Mouse (Mus musculus) 416B (cell line): ENCODE measurements around the gene S100pbp.

Source experiments
- DNase-seq: peaks from one replicate; pipeline ENCODE4 v3.0.0; 2011; ENCODE audit warnings: low read depth

The S100pbp gene

GRCm38 (mm10) chr4:129189542-129190519, at the start of gene S100pbp, which contains the start of gene Yars:
S100pbp (minus strand) TSS chr4:129189727.
Yars (plus strand) TSS chr4:129189760.
- peak; percentile 99 for DNase-seq

DNA sequence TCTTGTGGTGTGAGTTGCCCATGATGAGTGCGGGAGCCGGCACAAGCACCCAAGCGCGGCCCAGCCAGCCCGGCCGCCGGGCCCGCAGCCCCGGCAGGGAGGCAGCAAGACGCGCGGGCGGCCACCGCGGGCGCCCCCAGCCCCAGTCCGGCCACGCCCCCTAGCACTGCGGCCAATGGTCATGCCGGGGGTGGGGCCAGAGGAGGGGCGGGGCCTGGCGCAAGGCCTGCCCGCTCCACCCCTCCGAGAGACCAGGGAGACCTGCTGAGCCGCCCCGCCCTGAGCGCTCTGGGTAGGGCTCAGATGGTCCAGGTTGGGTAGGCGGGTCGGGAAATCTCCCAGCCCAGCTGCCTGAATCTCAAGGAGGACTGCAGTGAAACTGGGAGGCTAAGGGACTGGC, 49.5 kb upstream of the S100pbp start:
- no peak for DNase-seq

- no peak for DNase-seq
Observed at GRCm38 (mm10) chr4:129238579-129239016, 49.1 kb upstream of the S100pbp start.

GRCm38 (mm10) chr4:129237843-129238441, 48.4 kb upstream of the S100pbp start:
- DNase-seq: no peak

- DNase-seq: no peak
Observed at GRCm38 (mm10) chr4:129236236-129236813, 46.8 kb upstream of the S100pbp start.

- DNase-seq: peak; percentile 61
Observed at GRCm38 (mm10) chr4:129235147-129235546, 45.6 kb upstream of the S100pbp start.

GRCm38 (mm10) chr4:129234488-129234887, 45.0 kb upstream of the S100pbp start:
- peak; percentile 98 for DNase-seq

GRCm38 (mm10) chr4:129232561-129233360, 43.2 kb upstream of the S100pbp start:
- no peak for DNase-seq

GRCm38 (mm10) chr4:129231594-129232450, 42.3 kb upstream of the S100pbp start:
- DNase-seq: peak; percentile 29

DNA sequence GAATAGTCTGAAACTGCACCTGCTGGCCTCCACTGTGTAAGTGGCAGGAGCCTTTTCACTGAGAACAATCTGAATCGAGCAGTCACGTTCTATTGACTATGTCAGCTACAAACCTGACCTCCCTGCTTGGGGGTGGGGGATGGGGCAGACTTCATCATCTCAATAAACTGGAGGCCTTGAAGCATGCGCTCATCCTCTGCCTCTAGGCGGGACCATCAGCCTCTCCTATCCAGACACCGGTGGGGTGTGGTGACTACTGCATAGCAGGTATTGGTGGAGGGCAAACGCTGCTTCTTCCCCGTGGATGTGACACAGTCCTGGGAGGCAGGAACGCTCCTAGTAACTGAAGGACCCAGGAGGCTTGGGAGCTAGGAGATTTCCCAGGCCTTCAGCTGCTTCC, 41.4 kb upstream of the S100pbp start:
- no peak for DNase-seq

GRCm38 (mm10) chr4:129227985-129228381, 38.5 kb upstream of the S100pbp start:
- DNase-seq: no peak

DNA sequence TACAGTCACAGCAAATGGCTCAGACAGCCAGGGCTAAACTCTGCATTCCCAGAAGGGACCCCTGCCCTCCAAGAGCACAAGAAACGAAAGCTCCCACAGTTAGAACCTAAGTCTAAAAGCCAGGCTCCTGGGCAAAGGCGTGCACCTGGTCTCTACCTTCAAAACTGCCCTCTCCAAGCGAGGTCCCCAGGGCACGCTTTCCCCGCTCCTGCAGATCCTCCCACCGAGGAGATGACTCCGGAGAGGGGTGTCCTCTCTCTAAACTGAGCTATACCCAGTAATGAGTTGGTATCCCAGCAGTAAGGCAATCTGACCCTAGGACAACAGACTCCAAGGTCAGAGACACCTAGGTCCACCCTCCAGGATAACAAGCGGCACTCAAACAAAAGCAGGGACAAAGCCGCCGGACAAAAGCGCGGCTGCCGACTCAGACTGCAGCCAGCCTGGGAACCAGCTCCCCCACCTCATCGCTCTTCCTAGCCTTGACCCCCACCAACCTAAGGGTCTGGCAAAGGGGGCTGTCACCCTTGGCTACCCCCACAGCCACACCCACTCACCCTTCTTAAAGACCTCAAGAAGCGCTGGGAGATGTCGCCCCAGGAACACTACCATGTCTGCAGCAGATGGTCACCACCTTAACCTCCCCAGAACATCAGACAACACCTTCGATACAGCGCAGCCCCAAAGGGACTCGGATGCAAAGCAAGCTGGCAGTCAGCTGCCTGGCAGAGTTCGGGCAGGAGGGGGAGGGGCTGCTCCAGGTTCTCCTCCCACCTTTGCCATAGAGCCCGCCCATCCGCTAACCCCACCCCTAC, 37.9 kb upstream of the S100pbp start:
- DNase-seq: no peak

DNA sequence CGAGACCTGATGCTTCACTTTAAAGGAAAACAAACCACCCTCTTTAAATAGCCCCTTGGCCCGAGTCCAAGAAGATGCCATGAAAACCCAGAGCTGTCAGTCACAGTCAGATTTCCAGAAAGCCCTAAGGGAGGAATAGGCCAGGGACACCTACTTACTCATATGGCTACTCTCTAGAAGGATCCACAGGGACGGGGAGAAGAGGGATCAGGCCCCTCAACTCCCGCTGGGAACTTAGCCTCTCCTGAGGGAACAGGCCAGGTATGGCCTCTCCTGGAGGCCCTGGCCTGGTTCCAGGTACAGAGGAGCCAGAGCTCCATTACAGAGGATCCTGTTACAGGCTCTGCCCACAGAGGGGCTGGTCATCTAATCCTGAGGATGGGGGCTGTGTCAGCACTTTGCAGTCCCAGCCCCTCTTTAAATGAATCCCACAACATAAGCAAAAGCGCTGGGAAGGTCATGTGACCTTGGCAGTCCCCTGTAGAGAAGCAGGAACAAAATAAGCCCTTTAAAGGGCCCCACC, 37.0 kb upstream of the S100pbp start:
- no peak for DNase-seq

DNA sequence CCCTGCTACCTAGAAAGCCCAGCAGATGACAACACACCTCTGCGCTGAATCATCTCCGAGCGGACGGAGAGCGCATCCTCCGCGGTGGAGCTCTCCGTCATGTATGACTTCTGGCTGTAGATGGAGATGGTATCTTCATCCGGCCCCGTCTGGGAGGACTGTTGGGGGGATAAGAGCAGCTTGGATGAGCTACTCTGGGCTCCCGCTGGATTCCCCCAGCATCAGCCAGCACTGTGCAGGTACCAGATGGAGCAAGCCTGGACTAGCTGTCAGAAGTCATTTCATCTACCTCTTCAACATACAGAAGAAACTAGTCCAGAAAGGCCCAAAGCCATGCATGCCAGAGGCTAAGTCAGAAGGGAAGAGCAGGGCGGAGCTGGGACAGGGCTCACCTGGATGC, 35.8 kb upstream of the S100pbp start:
- no peak for DNase-seq

DNA sequence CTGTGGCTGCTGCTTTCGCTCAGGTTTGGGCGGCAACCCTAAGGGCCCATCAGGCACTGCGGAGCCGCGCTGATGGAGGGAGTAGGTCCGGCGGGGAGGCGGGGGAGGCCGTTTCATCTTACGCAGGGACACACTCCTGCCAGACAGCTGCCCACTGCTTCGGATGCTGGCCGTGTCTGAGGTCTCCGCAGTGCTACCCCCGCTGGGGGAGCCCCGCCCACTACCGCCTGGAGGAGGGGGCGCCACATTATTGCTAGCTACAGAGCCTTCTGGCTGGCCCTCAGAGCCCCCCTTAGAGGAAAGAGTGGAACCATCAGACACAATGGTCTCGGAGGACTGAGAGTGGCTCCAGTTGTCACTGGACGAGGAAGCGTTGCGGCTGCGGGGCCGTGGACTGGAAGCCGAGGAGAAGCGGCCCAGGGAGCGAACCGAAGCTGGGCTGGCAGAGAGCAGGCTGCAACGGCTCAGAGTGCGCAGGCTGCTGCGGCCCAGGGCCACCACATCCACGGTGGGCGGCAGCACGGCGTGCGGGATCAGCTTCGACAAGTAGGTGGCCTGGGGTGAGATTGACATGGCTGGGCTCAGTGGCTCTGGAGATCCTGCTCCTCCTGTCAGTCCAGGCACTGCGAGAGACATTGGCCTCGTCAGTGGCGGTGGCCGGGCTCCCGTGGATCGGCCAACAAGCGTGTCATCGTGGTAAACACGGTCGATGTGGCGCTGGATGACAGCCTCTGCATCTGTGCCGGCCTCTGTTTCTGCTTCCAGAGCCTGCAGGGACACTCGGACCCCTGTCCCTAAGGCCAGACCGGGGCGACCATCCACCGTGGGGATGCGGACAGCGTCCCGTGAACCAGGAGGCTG, 34.1 kb upstream of the S100pbp start:
- DNase-seq: no peak

DNA sequence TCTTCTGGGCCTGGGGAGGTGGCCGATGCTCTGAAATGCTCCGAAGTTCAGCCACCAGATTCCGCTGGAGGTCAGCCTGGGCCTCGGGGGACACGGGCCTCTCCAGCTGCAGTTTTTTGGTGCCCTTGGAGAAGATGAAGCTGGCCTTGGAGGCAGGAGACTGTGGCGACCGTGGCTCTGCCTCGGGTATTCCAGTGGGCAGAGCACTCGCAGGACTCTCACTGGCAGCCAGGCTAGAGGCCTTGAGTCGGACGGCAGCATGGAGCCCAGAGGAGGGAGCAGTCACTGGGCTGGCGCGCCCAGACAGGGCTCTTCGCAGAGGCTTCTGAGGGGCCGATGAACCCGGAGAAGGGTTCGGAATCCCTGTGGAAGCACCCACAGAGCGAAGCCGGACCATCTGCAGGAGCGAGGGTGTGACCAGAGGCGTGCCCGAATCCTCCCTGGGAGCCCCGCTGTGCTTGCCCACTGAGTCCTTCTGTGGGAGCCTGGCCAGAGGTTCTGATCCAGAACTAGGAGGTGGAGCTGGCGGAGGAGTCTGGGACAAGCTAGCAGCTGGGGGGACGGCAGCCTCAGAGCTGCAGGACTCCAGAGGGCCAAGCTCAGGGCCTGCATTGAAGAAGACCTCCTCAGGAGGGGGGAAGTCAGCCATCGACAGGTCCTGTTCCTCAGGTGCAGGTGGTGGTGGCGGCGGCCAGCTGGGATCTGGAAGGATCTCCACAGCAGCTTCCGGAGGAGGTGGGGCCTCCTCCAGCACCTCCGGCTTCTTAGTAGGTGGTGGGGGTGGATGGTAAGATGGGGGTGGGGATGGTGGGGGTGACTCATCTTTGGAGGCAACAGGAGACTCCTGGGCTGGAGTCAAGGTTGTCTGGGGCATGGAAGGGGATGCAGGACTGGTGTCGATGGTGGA, 32.7 kb upstream of the S100pbp start:
- DNase-seq: no peak

DNA sequence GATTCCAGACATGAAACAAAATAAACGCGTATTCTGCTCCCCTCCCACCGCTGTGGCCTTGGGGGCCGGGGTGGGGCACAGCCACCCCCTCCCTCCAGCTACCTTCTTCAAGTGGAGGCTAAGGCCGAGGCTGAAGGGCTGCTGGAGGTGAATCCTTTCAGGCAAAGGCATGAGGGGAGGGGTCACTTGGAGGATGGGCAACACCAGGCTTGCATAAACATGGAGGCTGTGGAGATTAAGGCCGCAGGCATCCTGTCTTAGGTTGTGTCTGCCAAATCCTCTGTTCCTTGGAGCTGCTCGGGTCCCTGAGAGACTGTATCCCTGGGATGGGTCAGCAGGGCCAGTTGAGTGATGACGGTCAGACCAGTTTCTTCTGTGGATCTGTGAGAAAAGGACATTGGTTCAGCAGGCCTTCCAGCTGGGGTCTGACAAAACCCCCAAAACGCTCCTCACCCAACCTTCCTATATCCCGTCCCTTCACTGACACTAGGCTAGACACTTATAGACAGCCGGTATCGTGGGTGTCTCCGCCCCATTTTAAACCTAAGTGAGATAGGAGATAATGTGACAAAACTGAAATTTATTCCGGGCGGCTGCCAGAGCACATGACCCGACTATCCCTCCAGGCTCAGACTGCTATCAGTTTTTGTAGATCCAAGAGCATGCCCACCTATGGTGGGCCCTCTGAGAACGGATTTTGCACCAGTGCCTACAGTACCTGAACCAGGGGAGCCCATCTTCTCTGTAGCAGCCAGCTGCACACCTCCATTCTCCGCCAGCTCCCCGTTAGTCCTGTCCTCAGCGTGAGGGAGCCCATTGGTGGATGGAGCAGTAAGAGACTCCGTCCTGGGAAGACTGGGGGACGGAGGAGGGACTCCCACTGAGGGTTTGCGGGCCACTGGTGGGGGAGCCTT, 31.8 kb upstream of the S100pbp start:
- no peak for DNase-seq
